Mouse (Mus musculus): Measurements from ENCODE around the gene Tmtc4. TPM values are rescaled to one million over a fixed set of nuclear protein-coding genes. Genes with fewer than 3 reads are reported as not detected.

The Tmtc4 gene
- total and polyA plus RNA-seq, 3 experiments = 1.4 to 3.3 (median 2.7) TPM

DNA sequence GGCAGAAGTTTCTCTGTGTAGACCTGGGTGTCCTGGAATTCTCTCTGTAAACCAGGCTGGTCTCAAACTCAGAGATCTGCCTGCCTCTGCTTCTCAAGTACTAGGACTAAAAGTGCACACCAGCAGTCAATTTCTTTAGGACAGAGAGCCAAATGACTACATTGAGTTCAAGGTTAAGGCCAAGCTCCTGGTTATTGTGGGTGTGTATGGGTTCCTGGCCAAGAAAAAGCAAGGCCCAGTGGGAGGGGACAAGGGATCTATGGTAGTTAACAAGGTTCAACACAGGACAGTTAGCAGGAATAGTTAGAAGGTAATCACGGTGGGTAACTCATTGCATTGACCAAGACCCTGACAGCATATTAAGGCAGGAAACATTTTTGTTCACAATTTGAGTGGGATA, 78.8 kb downstream of the Tmtc4 start:
- Histone ChIP-seq H3K4me3 (replicated peaks in 1 of 3; ENCODE audit: low read depth in 2 of 3, low read length in 2 of 3, poor library complexity in 1 of 3) (no peak overlapping the region), H3K79me2 (replicated peaks; ENCODE audit: control insufficient read depth, extremely low read depth, insufficient read depth, poor library complexity, severe bottlenecking) (0 out of 2 replicates have a peak, but pooled peaks cover 6% of the 10 kb centered on the region), H3K9ac (ENCODE audit: insufficient read depth, low read depth) (no peak overlapping the region), H3K9me3 (replicated peaks; ENCODE audit: low read length) (no peaks in the 10 kb centered on the region), H3K4me2 (ENCODE audit: insufficient read depth, low read depth, poor library complexity, severe bottlenecking) (no peak overlapping the region), H3K27ac (ENCODE audit: insufficient read depth, low read depth) (no peak overlapping the region), H3K36me3 (replicated peaks in 1 of 2; ENCODE audit: control insufficient read depth in 1 of 2, insufficient read depth in 1 of 2, low read length in 1 of 2) (peaks cover 17 to 67% of the 10 kb centered on the region in 2 experiments), H3K4me1 (ENCODE audit: control insufficient read depth in 1 of 2, insufficient read depth in 2 of 2) (no peaks in the 10 kb centered on the region), H3K27me3 (replicated peaks) (no peaks in the 10 kb centered on the region)
- DNase-seq (ENCODE audit: extremely low read depth) = no peak
- dilution Hi-C loops (cut with MboI; ENCODE audit: extremely low pct_ligation_motif_present, extremely low pct_unique_long_range_greater_than_20kb, low sequenced_read_pairs) (no loop called here), in situ Hi-C loops (cut with MboI; ENCODE audit: low pct_ligation_motif_present, low pct_unique_long_range_greater_than_20kb, low sequenced_read_pairs) (no loop called here)
- TF ChIP-seq USF1 (IDR thresholded peaks at IDR 0.05; ENCODE audit: low read depth, low read length) (no peak), RAD21 (IDR thresholded peaks at IDR 0.05; ENCODE audit: low read depth, low read length) (no peak), KAT2A (IDR thresholded peaks at IDR 0.05; ENCODE audit: insufficient replicate concordance, low read length) (no peak)

GRCm38 (mm10) chr14:122903923-122904351, 79.9 kb downstream of the Tmtc4 start:
- Histone ChIP-seq H3K9ac (ENCODE audit: insufficient read depth, low read depth) (no peak overlapping the region), H3K4me1 (ENCODE audit: control insufficient read depth in 1 of 2, insufficient read depth in 2 of 2) (no peaks in the 10 kb centered on the region), H3K27ac (ENCODE audit: insufficient read depth, low read depth) (no peak overlapping the region), H3K4me2 (ENCODE audit: insufficient read depth, low read depth, poor library complexity, severe bottlenecking) (no peak overlapping the region), H3K4me3 (replicated peaks in 1 of 3; ENCODE audit: low read depth in 2 of 3, low read length in 2 of 3, poor library complexity in 1 of 3) (no peak overlapping the region), H3K9me3 (replicated peaks; ENCODE audit: low read length) (no peaks in the 10 kb centered on the region), H3K36me3 (replicated peaks in 1 of 2; ENCODE audit: control insufficient read depth in 1 of 2, insufficient read depth in 1 of 2, low read length in 1 of 2) (peaks cover 17 to 71% of the 10 kb centered on the region in 2 experiments), H3K27me3 (replicated peaks) (no peaks in the 10 kb centered on the region), H3K79me2 (replicated peaks; ENCODE audit: control insufficient read depth, extremely low read depth, insufficient read depth, poor library complexity, severe bottlenecking) (0 out of 2 replicates have a peak, but pooled peaks cover 6% of the 10 kb centered on the region)
- DNase-seq (ENCODE audit: extremely low read depth) = no peak
- in situ Hi-C loops (cut with MboI; ENCODE audit: low pct_ligation_motif_present, low pct_unique_long_range_greater_than_20kb, low sequenced_read_pairs) = no loop called here
- dilution Hi-C loops (cut with MboI; ENCODE audit: extremely low pct_ligation_motif_present, extremely low pct_unique_long_range_greater_than_20kb, low sequenced_read_pairs) = no loop called here
- TF ChIP-seq BHLHE40 (IDR thresholded peaks at IDR 0.05; ENCODE audit: low read depth, low read length) (no peak), RCOR1 (conservative IDR thresholded peaks at IDR 0.05; ENCODE audit: low read depth, low read length) (no peak), KAT2A (IDR thresholded peaks at IDR 0.05; ENCODE audit: insufficient replicate concordance, low read length) (no peak), POLR2AphosphoS2 (IDR thresholded peaks at IDR 0.05; ENCODE audit: low read depth, low read length) (no peak), USF2 (conservative IDR thresholded peaks at IDR 0.05; ENCODE audit: low read depth, low read length) (no peak), MAFK (IDR thresholded peaks at IDR 0.05; ENCODE audit: insufficient replicate concordance, low read length) (no peak), ELF1 (IDR thresholded peaks at IDR 0.05; ENCODE audit: low read depth, low read length) (no peak), MEF2A (IDR thresholded peaks at IDR 0.05; ENCODE audit: borderline replicate concordance, low read depth, low read length) (no peak), ZKSCAN1 (IDR thresholded peaks at IDR 0.05; ENCODE audit: borderline replicate concordance, low read depth, low read length) (no peak), ZNF384 (IDR thresholded peaks at IDR 0.05; ENCODE audit: low read depth, low read length) (no peak)

GRCm38 (mm10) chr14:122902884-122903283, 81.0 kb downstream of the Tmtc4 start:
- H3K27ac ChIP-seq (ENCODE audit: insufficient read depth, low read depth) = no peak overlapping the region
- dilution Hi-C loops (cut with MboI; ENCODE audit: extremely low pct_ligation_motif_present, extremely low pct_unique_long_range_greater_than_20kb, low sequenced_read_pairs) = no loop called here
- no peaks in the 10 kb centered on the region for H3K27me3 ChIP-seq (replicated peaks)
- DNase-seq (ENCODE audit: extremely low read depth) = no peak
- in situ Hi-C loops (cut with MboI; ENCODE audit: low pct_ligation_motif_present, low pct_unique_long_range_greater_than_20kb, low sequenced_read_pairs) = no loop called here
- 0 out of 4 replicates have a peak, but pooled peaks of 1 of the 2 experiments have one; percentile 9 for TF ChIP-seq CTCF (conservative IDR thresholded peaks at IDR 0.05 in 1 of 2, IDR thresholded peaks at IDR 0.05 in 1 of 2; ENCODE audit: low read depth in 2 of 2, low read length in 2 of 2)
- TF ChIP-seq UBTF (IDR thresholded peaks at IDR 0.05; ENCODE audit: low read depth, low read length) = no peak
- H3K9ac ChIP-seq (ENCODE audit: insufficient read depth, low read depth) = no peak overlapping the region
- H3K36me3 ChIP-seq (replicated peaks in 1 of 2; ENCODE audit: control insufficient read depth in 1 of 2, insufficient read depth in 1 of 2, low read length in 1 of 2) = peaks cover 17 to 65% of the 10 kb centered on the region in 2 experiments
- no peak overlapping the region for H3K4me3 ChIP-seq (replicated peaks in 1 of 3; ENCODE audit: low read depth in 2 of 3, low read length in 2 of 3, poor library complexity in 1 of 3)
- no peaks in the 10 kb centered on the region for H3K9me3 ChIP-seq (replicated peaks; ENCODE audit: low read length)
- H3K79me2 ChIP-seq (replicated peaks; ENCODE audit: control insufficient read depth, extremely low read depth, insufficient read depth, poor library complexity, severe bottlenecking) = no peaks in the 10 kb centered on the region
- H3K4me2 ChIP-seq (ENCODE audit: insufficient read depth, low read depth, poor library complexity, severe bottlenecking) = no peak overlapping the region
- H3K4me1 ChIP-seq (ENCODE audit: control insufficient read depth in 1 of 2, insufficient read depth in 2 of 2) = no peaks in the 10 kb centered on the region

Data from CH12.LX (cell line).